Mouse (Mus musculus): ENCODE measurements at regions not wholly inside any gene's neighbourhood (a gene's known extent, or its start where the extent isn't known, plus 50 kb on each side); places are given as distances from the start of the nearest gene placed in this dataset.
A peak's percentile ranks its signal among the peaks of the same experiment; 100 is the strongest.

GRCm38 (mm10) chr2:50417643-50418042 is 121.0 kb upstream of the Mmadhc start:
- DNase-seq (ENCODE audit: low spot score in 2 of 2), result no peak

GRCm38 (mm10) chr2:50417135-50417534 is 120.5 kb upstream of the Mmadhc start:
- no peak for DNase-seq (ENCODE audit: low spot score in 2 of 2)

- DNase-seq (ENCODE audit: low spot score in 2 of 2), result no peak
Measured at GRCm38 (mm10) chr2:50416056-50416455, 119.5 kb upstream of the Mmadhc start.

GRCm38 (mm10) chr2:50405932-50406331 is 109.3 kb upstream of the Mmadhc start:
- DNase-seq (ENCODE audit: low spot score in 2 of 2), result no peak

- no peak for DNase-seq (ENCODE audit: low spot score in 2 of 2)
Measured at GRCm38 (mm10) chr2:50403106-50403505, 106.5 kb upstream of the Mmadhc start.

GRCm38 (mm10) chr2:50398576-50398975 is 102.0 kb upstream of the Mmadhc start:
- DNase-seq (ENCODE audit: low spot score in 2 of 2), result no peak

- DNase-seq (ENCODE audit: low spot score in 2 of 2), result no peak
Measured at GRCm38 (mm10) chr2:50377609-50378413, 81.2 kb upstream of the Mmadhc start.

- DNase-seq (ENCODE audit: low spot score in 2 of 2), result peak in 1 of 2 experiments; percentile 4
Measured at GRCm38 (mm10) chr2:50373626-50374025, 77.0 kb upstream of the Mmadhc start.

- DNase-seq (ENCODE audit: low spot score in 2 of 2), result no peak
Measured at GRCm38 (mm10) chr2:50373006-50373405, 76.4 kb upstream of the Mmadhc start.

- DNase-seq (ENCODE audit: low spot score in 2 of 2), result no peak
Measured at GRCm38 (mm10) chr2:50368831-50369230, 72.2 kb upstream of the Mmadhc start.

- no peak for DNase-seq (ENCODE audit: low spot score in 2 of 2)
Measured at GRCm38 (mm10) chr2:50368351-50368750, 71.8 kb upstream of the Mmadhc start.

- no peak for DNase-seq (ENCODE audit: low spot score in 2 of 2)
Measured at GRCm38 (mm10) chr2:50365221-50365620, 68.6 kb upstream of the Mmadhc start.

GRCm38 (mm10) chr2:50356089-50356488 is 59.5 kb upstream of the Mmadhc start:
- DNase-seq (ENCODE audit: low spot score in 2 of 2), result no peak

- DNase-seq (ENCODE audit: low spot score in 2 of 2), result no peak
Measured at GRCm38 (mm10) chr2:50347486-50348265, 51.1 kb upstream of the Mmadhc start.
